Mouse (Mus musculus) midbrain, embryonic 13.5 days (tissue): ENCODE data around the gene Rnf4. TPM values are rescaled to one million over a fixed set of nuclear protein-coding genes. Genes with fewer than 3 reads are reported as not detected.
A peak's percentile ranks its signal among the peaks of the same experiment; 100 is the strongest.

Experiments used
- ATAC-seq: fragments of 200-750 bp; cut with Nextera tagmentation; 2 replicates; pipeline ENCODE4 v1.8.0; 2017; ENCODE audit warnings: mild to moderate bottlenecking, moderate TSS enrichment, moderate library complexity
- H3K27ac ChIP-seq: fragments of 300-500 bp; sonication (generic); 2 replicates; pipeline ENCODE4 v1.5.1; 2015; ENCODE audit warnings: inconsistent platforms, mild to moderate bottlenecking, moderate library complexity
- H3K27me3 ChIP-seq: fragments of 300-500 bp; sonication (generic); 2 replicates; pipeline ENCODE4 v1.6.1; 2015; ENCODE audit warnings: mild to moderate bottlenecking, inconsistent platforms
- H3K36me3 ChIP-seq: fragments of 300-500 bp; sonication (generic); 2 replicates; pipeline ENCODE4 v1.6.1; 2015; ENCODE audit warnings: mild to moderate bottlenecking, inconsistent platforms
- H3K4me1 ChIP-seq: fragments of 300-500 bp; sonication (generic); replicated peaks from 2 replicates; pipeline ENCODE4 v1.6.1; 2015; ENCODE audit warnings: inconsistent platforms
- H3K4me2 ChIP-seq: fragments of 300-500 bp; sonication (generic); replicated peaks from 2 replicates; pipeline ENCODE4 v1.6.1; 2015; ENCODE audit warnings: moderate library complexity, mild to moderate bottlenecking, inconsistent platforms
- H3K4me3 ChIP-seq: fragments of 300-500 bp; sonication (generic); replicated peaks from 2 replicates; pipeline ENCODE4 v1.5.1; 2015; ENCODE audit warnings: mild to moderate bottlenecking, inconsistent platforms
- H3K9ac ChIP-seq: fragments of 300-500 bp; sonication (generic); replicated peaks from 2 replicates; pipeline ENCODE4 v1.6.1; 2015; ENCODE audit warnings: mild to moderate bottlenecking, inconsistent platforms
- H3K9me3 ChIP-seq: fragments of 300-500 bp; sonication (generic); 2 replicates; pipeline ENCODE4 v1.6.1; 2016; ENCODE audit warnings: mild to moderate bottlenecking, inconsistent platforms
- WGBS: fragments of 180-500 bp; shearing (Covaris S2); methylation state at CpG from one replicate; pipeline ENCODE4 v1.1.7; 2015; 5-methylcytosine and 5-hydroxymethylcytosine counted together
- polyA plus RNA-seq: library from polyadenylated mRNA; unstranded; fragments of >200 nt; fragmentation: Nextera tagmentation; extraction: Ambion mirVana; gene quantifications from 2 replicates; pipeline ENCODE4 v1.2.1, GENCODE M21; 2015

Gene Rnf4
- polyA plus RNA-seq, 1 experiment from 2014 or later: 136 TPM

GRCm38 (mm10) chr5:34302377-34302776 lies 33.7 kb upstream of the Rnf4 start:
- no peak overlapping the region for H3K4me2 ChIP-seq
- H3K9me3 ChIP-seq: no peaks in the 10 kb centered on the region
- no peak overlapping the region for H3K9ac ChIP-seq
- H3K4me1 ChIP-seq: no peaks in the 10 kb centered on the region
- H3K27ac ChIP-seq: no peak overlapping the region
- H3K4me3 ChIP-seq: no peak overlapping the region
- H3K36me3 ChIP-seq: no peaks in the 10 kb centered on the region
- no peak for ATAC-seq
- WGBS: 83% methylated on average over 7 of the region's 7 CpGs
- H3K27me3 ChIP-seq: 0 out of 2 replicates have a peak, but pooled peaks cover 3% of the 10 kb centered on the region

- no peak overlapping the region for H3K27ac ChIP-seq
- 86% methylated on average over 3 of the region's 3 CpGs for WGBS
- no peak overlapping the region for H3K4me2 ChIP-seq
- no peak overlapping the region for H3K9ac ChIP-seq
- ATAC-seq: no peak
- H3K4me3 ChIP-seq: no peak overlapping the region
- H3K27me3 ChIP-seq: no peaks in the 10 kb centered on the region
- no peaks in the 10 kb centered on the region for H3K4me1 ChIP-seq
- H3K9me3 ChIP-seq: no peaks in the 10 kb centered on the region
- no peaks in the 10 kb centered on the region for H3K36me3 ChIP-seq
These were observed 27.1 kb upstream of the Rnf4 start for GRCm38 (mm10) chr5:34309016-34309415.

DNA sequence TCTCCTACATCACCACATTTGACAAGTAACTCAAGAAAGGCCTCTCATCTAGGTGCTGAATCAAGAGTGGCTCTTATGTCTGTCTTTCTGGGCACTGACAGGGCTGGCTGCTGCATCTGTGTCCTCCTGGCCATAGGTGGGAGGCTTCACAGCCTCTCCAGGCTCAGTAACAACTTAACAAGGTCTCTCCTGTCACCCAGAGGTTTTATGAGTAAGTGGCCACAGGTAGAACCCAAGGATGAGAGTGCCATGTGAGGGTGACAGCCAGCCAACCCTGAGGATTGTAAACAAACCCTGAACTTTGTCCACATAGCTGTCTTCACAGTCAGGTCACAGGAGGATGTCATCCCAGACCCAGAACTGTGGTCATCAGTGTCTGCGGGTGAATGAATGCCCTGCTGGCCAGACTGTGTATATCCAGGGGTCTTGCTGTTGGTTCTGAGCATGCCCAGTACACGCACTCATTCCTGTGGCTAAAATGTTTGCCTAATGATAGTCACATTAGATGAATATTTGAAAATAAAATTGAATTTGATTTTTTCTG lies 16.5 kb upstream of the Rnf4 start:
- no peak for ATAC-seq
- Histone ChIP-seq H3K27me3 (no peaks in the 10 kb centered on the region), H3K27ac (no peak overlapping the region), H3K4me3 (no peak overlapping the region), H3K9me3 (no peaks in the 10 kb centered on the region), H3K9ac (no peak overlapping the region), H3K4me2 (no peak overlapping the region), H3K36me3 (no peaks in the 10 kb centered on the region), H3K4me1 (no peaks in the 10 kb centered on the region)
- WGBS: 79% methylated on average over 2 of the region's 2 CpGs

DNA sequence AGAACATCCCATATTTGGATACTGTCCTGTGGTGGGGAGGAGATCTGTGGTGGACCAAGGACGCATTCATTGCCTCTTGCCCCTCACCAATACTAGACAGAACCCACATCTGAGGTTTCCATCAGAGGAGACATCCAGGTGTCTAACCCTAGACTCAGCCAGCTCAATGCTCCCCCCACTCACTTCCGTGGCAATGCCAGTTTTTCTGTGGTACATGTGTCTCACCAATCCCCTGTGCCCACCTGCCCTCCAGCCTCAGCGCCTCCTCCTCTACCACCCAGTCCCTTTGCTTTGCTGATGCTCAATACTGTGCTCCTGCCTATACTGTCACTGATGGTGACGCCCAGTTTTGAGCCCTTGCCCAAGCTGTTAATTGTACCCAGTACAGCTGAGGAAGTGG lies 14.9 kb upstream of the Rnf4 start:
- Histone ChIP-seq H3K9me3 (no peaks in the 10 kb centered on the region), H3K9ac (no peak overlapping the region), H3K4me1 (peaks cover 4% of the 10 kb centered on the region), H3K36me3 (no peaks in the 10 kb centered on the region), H3K4me2 (no peak overlapping the region), H3K4me3 (no peak overlapping the region), H3K27ac (no peak overlapping the region), H3K27me3 (no peaks in the 10 kb centered on the region)
- no peak for ATAC-seq
- WGBS: 88% methylated on average over 4 of the region's 4 CpGs

DNA sequence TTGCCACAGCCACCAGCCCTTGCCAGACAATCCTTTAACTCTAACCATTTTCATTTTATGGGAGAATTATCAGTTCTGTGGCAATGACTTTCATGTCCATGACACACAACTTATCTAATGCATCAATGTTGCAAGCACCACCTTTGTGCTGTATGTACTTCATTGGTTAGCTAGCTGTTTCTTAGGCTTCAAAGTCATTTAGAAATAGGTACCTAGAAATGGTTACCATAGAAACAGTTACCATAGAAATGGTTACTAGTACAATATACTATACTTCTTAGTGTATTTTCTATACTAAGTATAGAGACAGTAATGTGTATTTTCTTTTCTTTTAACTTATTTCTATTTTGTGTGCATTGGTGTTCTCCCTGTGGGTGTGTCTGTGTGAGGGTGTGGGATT lies 10.8 kb upstream of the Rnf4 start:
- H3K36me3 ChIP-seq: no peaks in the 10 kb centered on the region
- no peak overlapping the region for H3K4me3 ChIP-seq
- peaks cover 16% of the 10 kb centered on the region for H3K4me1 ChIP-seq
- H3K27me3 ChIP-seq: no peaks in the 10 kb centered on the region
- no peaks in the 10 kb centered on the region for H3K9me3 ChIP-seq
- ATAC-seq: no peak
- no peak overlapping the region for H3K4me2 ChIP-seq
- no peak overlapping the region for H3K27ac ChIP-seq
- no peak overlapping the region for H3K9ac ChIP-seq

DNA sequence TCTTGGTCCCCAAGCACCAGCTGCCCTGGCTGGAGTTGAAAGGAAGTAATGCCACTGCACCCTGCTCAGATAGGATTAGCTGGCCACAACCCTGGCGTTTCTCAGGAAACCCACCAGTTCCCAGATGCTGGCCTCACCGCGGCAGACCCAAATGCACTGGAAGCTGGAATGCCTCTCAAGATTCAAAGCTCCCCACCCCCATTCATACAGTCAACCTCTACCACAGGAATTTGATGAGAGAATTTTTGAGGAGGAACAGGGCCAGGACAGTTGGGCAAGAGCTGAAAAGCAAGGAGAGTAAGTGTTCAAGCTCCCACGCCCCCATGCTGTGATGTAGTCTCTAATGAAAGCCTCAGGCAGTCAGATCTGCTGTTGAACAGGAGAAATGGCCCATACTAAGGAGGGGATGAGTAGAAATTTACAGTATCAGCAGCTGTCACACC lies 9.8 kb upstream of the Rnf4 start:
- WGBS: 25% methylated on average over 4 of the region's 4 CpGs
- no peak overlapping the region for H3K4me3 ChIP-seq
- no peaks in the 10 kb centered on the region for H3K9me3 ChIP-seq
- no peaks in the 10 kb centered on the region for H3K27me3 ChIP-seq
- H3K4me2 ChIP-seq: peak overlapping the region; percentile 52; the same call in 1 of the 2 replicates
- peaks cover 16% of the 10 kb centered on the region for H3K4me1 ChIP-seq
- no peak overlapping the region for H3K9ac ChIP-seq
- no peaks in the 10 kb centered on the region for H3K36me3 ChIP-seq
- no peak for ATAC-seq
- H3K27ac ChIP-seq: no peak overlapping the region

GRCm38 (mm10) chr5:34326875-34327576 lies 9.1 kb upstream of the Rnf4 start:
- ATAC-seq: peak; percentile 77
- H3K9me3 ChIP-seq: no peaks in the 10 kb centered on the region
- H3K4me2 ChIP-seq: peak overlapping the region; percentile 52
- H3K9ac ChIP-seq: peak overlapping the region; percentile 63
- no peaks in the 10 kb centered on the region for H3K36me3 ChIP-seq
- H3K27me3 ChIP-seq: no peaks in the 10 kb centered on the region
- WGBS: 11% methylated on average over 31 of the region's 31 CpGs
- peak overlapping the region; percentile 7; the same call in 1 of the 2 replicates for H3K27ac ChIP-seq
- H3K4me1 ChIP-seq: peaks cover 16% of the 10 kb centered on the region
- peak overlapping the region; percentile 32 for H3K4me3 ChIP-seq

DNA sequence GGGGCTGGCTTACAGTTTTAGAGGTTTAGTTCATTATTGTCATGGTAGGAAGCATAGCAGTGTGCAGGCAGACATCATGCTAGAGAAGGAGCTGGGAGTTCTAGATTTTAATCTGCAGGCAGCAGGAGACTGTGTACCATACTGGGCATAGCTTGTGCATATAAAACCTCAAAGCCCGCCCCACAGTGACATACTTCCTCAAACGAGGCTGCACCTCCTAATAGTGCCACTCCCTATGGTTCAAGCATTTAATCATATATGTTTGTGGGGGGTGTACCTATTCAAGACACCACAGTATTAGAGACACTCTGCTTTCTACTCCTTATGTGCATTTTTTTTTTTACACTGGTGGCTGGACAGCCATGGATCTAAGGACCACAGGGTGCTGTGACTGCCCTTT lies 6.0 kb upstream of the Rnf4 start:
- no peak overlapping the region for H3K4me2 ChIP-seq
- no peak overlapping the region for H3K27ac ChIP-seq
- no peaks in the 10 kb centered on the region for H3K27me3 ChIP-seq
- no peak for ATAC-seq
- 94% methylated on average over 2 of the region's 2 CpGs for WGBS
- no peaks in the 10 kb centered on the region for H3K9me3 ChIP-seq
- peaks cover 16% of the 10 kb centered on the region for H3K4me1 ChIP-seq
- no peaks in the 10 kb centered on the region for H3K36me3 ChIP-seq
- H3K4me3 ChIP-seq: no peak overlapping the region
- H3K9ac ChIP-seq: no peak overlapping the region

DNA sequence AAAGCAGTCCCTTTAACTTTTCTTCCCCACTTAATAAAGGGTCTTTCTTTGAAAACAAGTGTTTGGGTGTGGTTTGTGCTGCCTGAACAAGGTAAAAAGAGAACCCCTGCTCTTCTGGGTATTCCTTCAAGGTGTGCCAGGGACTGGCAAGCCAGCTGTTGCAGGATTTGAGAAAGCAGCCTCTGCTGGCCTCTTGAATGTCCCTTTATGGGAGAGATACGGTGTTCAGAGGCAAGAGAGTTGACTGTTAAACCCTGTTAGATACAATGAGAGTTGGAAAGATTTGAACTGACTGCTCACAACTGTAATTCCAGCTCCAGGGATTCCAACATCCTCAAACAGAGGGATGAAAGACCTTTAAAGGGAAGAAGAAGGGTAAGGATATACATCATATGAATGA lies 2.0 kb upstream of the Rnf4 start:
- no peak overlapping the region for H3K4me3 ChIP-seq
- 91% methylated on average over 1 of the region's 1 CpGs for WGBS
- H3K4me2 ChIP-seq: no peak overlapping the region
- no peak overlapping the region for H3K27ac ChIP-seq
- H3K9me3 ChIP-seq: no peaks in the 10 kb centered on the region
- no peaks in the 10 kb centered on the region for H3K27me3 ChIP-seq
- no peak overlapping the region for H3K9ac ChIP-seq
- 0 out of 2 replicates have a peak, but pooled peaks cover 4% of the 10 kb centered on the region for H3K36me3 ChIP-seq
- peaks cover 24% of the 10 kb centered on the region for H3K4me1 ChIP-seq
- no peak for ATAC-seq

DNA sequence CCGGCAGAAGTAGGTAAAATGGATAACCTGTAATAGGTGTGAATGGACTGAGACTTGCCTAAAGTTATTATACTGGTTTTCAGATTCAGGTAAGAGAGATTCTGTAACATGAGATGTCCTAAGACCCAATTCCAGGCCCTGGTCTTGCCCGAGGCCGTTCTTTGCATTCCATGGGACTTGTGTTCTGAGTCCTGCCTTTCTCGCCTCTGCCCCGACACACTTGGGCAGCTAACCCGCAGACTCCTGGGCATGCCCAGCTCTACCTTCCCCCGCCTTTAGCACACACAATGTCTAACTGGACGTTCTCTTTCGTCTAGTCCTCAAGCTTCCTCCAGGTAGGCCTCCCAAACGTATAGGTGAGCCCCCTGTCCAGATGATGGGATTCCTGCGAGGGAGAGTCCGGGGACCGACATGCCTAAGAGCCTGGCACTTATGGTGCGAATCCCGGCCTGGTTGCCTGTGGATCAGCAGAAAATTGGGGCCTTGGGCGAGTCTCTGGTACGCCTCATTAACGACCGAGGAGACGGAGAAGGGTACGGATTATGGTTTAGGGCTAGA lies 471 bp upstream of the Rnf4 start:
- peaks cover 37% of the 10 kb centered on the region for H3K4me1 ChIP-seq
- WGBS: 3% methylated on average over 21 of the region's 21 CpGs
- H3K27me3 ChIP-seq: no peaks in the 10 kb centered on the region
- H3K4me3 ChIP-seq: peak overlapping the region; percentile 99
- peak overlapping the region; percentile 89 for H3K9ac ChIP-seq
- peak overlapping the region; percentile 73 for H3K4me2 ChIP-seq
- H3K36me3 ChIP-seq: 0 out of 2 replicates have a peak, but pooled peaks cover 4% of the 10 kb centered on the region
- H3K9me3 ChIP-seq: no peaks in the 10 kb centered on the region
- H3K27ac ChIP-seq: peak overlapping the region; percentile 86
- ATAC-seq: no peak; the same call in 1 of the 2 replicates

GRCm38 (mm10) chr5:34336775-34337450 lies 824 bp downstream of the Rnf4 start:
- Histone ChIP-seq H3K4me2 (peak overlapping the region; percentile 92), H3K4me1 (peaks cover 38% of the 10 kb centered on the region), H3K9ac (peak overlapping the region; percentile 99), H3K9me3 (no peaks in the 10 kb centered on the region), H3K36me3 (0 out of 2 replicates have a peak, but pooled peaks cover 4% of the 10 kb centered on the region), H3K27ac (peak overlapping the region; percentile 94), H3K4me3 (peak overlapping the region; percentile 99), H3K27me3 (no peaks in the 10 kb centered on the region)
- under 1% methylated on average over 42 of the region's 42 CpGs for WGBS
- ATAC-seq: peak; percentile 10

DNA sequence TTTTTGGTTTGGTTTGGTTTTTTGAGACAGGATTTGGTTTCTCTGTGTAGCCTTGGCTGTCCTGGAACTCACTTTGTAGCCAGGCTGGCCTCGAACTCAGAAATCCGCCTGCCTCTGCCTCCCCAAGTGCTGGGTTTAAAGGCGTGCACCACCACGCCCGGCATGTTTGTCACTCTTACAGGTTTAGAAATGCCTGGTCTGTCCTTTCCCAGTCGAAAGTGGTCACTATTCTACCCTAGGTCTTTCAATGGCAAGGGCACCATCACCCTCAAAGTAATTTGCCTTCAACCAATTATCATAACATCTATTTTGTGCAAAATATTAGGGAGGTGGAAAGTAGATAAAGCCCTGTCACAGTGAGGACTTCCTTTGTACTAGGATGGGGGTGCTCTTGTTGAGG lies 4.2 kb downstream of the Rnf4 start:
- 97% methylated on average over 6 of the region's 6 CpGs for WGBS
- H3K9ac ChIP-seq: no peak overlapping the region
- H3K4me1 ChIP-seq: peaks cover 36% of the 10 kb centered on the region
- H3K4me2 ChIP-seq: no peak overlapping the region
- H3K36me3 ChIP-seq: peaks cover 26% of the 10 kb centered on the region
- no peaks in the 10 kb centered on the region for H3K9me3 ChIP-seq
- no peaks in the 10 kb centered on the region for H3K27me3 ChIP-seq
- no peak for ATAC-seq
- no peak overlapping the region for H3K27ac ChIP-seq
- H3K4me3 ChIP-seq: no peak overlapping the region
